Mouse (Mus musculus) left cerebral cortex, adult 11 months (tissue): ENCODE measurements around the gene Tigar.

Experiments
- DNase-seq: peaks from one replicate; pipeline ENCODE4 v3.0.0; 2022; ENCODE audit warnings: low spot score

Tigar gene

DNA sequence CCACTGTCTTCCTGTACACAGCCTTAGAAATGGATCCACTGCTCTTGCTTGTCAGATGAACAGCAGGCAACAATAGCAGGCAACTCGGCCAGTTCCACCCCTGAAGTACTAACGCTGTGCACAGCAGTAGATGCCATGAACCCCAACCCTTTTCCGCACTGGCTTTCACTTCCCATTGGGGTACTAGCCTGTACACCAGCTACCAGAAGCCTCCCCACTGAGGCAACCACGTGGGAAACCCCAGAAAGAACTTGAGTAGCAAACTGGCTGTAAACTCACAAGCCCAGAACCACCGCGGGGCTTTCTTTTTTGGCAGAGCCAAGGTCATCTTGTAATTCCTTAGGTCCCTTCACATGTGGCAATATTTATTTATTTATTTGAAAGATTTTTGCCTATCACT lies 27.5 kb downstream of the Tigar start:
- DNase-seq, result no peak

DNA sequence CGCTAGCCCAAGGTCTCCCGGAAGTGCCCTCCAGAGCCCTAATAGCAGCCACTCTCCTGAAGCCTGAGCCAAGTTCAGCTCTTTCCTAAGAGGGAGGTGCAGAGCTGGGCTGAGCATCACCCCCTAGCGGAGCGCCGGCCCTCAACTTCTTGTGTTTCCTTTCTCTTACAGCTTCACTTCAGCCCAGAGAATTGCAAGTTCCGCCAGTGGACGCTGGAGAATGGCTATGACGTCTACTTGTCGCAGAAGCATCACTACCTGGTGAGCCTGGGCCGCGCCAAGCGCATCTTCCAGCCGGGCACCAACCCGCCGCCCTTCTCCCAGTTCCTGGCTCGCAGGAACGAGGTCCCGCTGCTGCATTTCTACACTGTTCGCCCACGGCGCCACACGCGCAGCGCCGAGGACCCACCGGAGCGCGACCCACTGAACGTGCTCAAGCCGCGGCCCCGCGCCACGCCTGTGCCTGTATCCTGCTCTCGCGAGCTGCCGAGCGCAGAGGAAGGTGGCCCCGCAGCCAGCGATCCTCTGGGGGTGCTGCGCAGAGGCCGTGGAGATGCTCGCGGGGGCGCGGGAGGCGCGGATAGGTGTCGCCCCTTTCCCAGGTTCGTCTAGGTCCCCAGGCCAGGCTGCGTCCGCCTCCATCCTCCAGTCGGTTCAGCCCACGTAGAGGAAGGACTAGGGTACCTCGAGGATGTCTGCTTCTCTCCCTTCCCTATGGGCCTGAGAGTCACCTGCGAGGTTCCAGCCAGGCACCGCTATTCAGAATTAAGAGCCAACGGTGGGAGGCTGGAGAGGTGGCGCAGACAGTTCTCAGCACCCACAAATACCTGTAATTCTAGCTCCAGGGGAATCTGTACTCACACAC lies 29.3 kb downstream of the Tigar start:
- DNase-seq, result peak; percentile 64

DNA sequence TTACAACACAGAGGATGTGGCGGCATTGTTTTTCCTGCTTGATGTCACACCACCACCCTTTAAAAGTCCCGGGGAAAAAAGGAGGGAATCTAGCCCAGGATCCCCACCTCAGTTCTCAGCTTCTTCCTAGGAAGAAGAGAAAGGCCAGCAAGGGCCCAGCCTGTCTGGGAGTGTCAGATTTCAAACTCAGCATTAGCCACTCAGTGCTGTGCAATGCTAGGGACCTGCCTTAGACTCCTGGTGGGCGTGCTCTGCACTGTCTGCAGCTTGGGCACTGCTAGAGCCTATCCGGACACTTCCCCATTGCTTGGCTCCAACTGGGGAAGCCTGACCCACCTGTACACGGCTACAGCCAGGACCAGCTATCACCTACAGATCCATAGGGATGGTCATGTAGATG lies 36.5 kb downstream of the Tigar start, which contains the start of gene Fgf23:
Gene Fgf23 (plus strand): TSS at position 86 of the 400 bp plus-strand sequence.
- no peak for DNase-seq

DNA sequence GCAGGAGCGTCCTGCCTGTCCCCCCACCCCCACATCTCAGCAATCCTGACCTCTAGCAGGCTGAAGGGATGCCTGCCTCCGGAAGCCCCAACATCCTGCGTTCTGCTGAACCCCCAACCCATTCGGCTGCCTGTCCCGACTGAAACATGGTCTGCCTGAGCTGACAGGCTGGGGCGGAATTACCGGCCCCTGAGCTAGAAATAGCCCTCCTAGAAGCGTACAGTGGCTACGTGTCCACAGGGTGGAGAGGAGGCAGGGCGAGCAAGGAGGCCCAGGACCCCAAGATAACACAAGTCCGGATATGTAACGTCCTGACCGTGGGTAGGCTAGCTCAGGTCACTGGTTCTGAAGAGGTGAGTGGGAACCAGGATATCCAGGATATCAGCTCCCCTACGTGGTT lies 44.5 kb downstream of the Tigar start:
- DNase-seq, result no peak

DNA sequence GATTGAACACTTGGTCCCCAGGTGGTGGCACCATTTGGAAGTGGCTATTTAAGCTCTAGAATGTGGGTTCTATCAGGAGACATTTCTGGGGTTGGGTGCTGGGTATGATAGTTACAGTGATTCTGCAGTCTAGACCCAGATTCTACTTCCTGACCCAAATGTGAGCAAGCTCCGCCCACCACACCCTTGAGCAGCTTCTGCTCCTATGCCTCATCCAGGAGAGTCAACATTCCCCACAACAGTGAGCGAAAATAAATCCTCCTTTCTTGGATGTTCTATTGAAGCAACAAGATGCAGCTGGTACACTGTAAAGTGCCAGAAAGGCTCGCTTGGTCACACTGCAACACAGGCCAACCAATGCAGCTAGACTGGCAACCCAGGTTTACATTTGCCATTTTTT lies 45.4 kb downstream of the Tigar start:
- no peak for DNase-seq

DNA sequence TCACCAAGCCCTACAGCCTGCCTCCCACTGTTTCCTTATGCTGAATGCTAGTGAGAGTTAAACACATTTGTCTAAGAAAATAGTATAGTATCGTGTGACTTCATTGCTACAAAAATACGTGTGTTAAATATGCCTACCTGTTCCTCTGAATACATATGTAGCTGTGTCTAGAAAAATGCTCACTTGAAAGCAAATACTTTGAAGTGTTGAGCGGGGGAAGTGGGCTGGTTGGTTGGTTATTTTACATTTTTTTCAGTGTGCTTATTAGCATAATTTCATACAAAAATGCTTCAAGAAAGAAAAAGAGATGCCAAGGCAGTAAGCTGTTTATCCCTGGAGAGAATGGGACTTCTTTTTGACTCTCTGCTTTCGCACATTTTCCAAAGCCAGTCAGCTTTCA lies 49.4 kb downstream of the Tigar start:
- DNase-seq, result no peak

DNA sequence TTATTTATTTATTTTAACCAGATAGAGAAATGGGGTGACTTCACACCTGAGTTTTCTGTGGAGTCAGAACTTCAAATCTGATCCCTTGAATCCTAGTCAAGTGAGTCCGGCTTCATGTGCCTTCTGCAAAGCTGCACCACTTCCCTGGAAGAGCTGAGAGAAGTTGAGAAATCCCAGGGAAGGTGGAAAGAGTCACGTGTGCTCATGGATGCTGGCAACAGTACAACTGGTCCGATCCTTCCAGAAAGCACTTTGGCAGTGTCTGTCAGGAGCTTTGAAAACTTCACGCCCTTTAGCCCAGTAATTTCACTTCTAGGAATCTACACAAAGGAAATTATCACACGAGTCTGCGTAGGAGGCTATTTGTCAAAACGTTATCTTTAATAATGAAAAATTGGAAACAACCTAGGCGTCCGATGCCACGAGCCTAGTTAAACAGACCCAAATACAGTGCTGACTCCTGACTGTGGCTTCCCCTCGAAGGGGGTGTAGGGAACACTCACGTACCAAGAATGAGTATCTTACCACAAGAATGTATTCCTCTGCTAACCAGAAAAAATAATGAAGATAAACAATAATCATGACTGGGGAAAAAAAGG lies 52.3 kb downstream of the Tigar start:
- DNase-seq, result no peak

DNA sequence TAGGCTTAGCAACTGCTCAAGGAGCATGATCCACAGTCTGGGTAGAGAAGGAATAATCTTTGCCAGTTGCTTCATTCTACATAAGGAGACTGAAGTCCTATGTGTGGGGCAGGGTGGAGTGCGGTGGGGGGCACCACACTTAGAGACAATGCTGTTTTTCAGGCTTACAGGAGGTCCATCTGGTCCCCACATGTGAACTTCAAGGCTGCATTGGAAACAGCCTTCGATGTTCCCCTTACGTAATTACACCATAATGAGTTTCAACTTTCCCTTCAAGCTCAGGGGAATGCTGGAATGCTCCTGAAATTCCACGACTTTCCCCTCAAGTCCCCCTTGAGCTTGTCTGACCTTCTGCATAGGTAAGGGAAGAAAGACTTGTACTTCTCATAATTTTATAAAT lies 58.5 kb downstream of the Tigar start:
- no peak for DNase-seq

DNA sequence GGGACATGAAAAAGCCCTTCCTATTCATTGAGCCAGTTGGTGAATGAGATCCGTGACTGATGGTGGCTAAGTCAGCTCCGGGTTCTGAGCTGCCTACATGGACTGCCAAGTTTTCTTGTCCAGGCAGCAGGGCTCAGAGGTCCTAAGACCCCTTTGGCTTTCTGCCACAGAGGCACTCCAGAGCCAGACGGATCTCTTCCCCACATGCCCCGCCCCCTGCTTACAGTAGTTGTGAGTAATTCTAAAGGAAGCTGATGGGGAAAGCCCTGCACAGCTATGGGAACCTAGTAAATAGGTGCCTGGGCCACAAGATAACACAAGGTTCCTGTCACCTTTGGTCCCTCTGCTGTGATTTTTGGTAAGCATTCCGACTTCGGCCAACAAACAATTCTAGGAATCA lies 64.4 kb downstream of the Tigar start:
- DNase-seq, result no peak
